ENCODE assay signal across 22 mouse cellular contexts in the genomic region with DNA sequence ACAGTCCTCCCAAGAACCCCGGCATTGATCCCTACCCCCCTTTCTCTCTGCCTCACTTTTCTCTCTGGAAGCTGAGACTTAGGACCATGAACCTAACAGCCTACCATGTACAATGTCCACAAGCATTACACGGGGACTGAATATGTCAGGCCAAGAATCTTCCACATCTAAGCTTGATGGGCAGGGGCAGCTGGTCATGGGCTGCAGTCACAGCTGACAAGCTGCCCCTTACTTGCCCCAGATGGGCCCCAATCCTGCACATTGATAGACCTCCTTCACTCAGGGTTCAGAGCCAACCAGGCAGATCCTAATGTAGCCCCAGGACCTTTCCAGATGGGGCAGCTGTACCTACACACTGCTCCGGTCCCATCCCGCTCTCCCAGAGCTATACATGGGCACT. TPM values are rescaled to one million over a fixed set of nuclear protein-coding genes. Genes with fewer than 3 reads are reported as not detected.
A peak's percentile ranks its signal among the peaks of the same experiment; 100 is the strongest.
DNase-seq lines count a peak whose midpoint lies in the region; ATAC-seq and TF ChIP-seq lines count a peak whose summit lies in the region.
"Had no signal": no experiment of that assay in that cellular context is flagged by ENCODE, and none has a peak within 500 bp of the region (broad histone marks: within the 10 kb centered on the region; RNA-seq: fewer than 3 reads in every experiment).

No protein-coding gene starts in this region.

- no peaks in the 10 kb centered on the region for H3K9me3 ChIP-seq in embryonic facial prominence, embryonic 14.5 days (ENCODE audit: control insufficient read depth, low read length)
- H3K9me3 ChIP-seq in embryonic facial prominence, embryonic 10.5 days, result no peaks in the 10 kb centered on the region
- no peaks in the 10 kb centered on the region for H3K9me3 ChIP-seq in heart, embryonic 13.5 days
- H3K9me3 ChIP-seq in limb, embryonic 13.5 days, result no peaks in the 10 kb centered on the region
- H3K9me3 ChIP-seq in limb, embryonic 10.5 days (replicated peaks), result no peaks in the 10 kb centered on the region
- H3K9me3 ChIP-seq: embryonic facial prominence, embryonic 12.5 days; forebrain, embryonic 12.5 days; forebrain, embryonic 15.5 days had no signal

- H3K27me3 ChIP-seq in embryonic facial prominence, embryonic 14.5 days (replicated peaks; ENCODE audit: control insufficient read depth, insufficient read depth, low read length), result no peaks in the 10 kb centered on the region
- H3K27me3 ChIP-seq in embryonic facial prominence, embryonic 10.5 days (replicated peaks; ENCODE audit: low read depth, poor library complexity, severe bottlenecking), result no peaks in the 10 kb centered on the region
- no peaks in the 10 kb centered on the region for H3K27me3 ChIP-seq in heart, embryonic 13.5 days (replicated peaks)
- H3K27me3 ChIP-seq in limb, embryonic 13.5 days, result no peaks in the 10 kb centered on the region
- no peaks in the 10 kb centered on the region for H3K27me3 ChIP-seq in limb, embryonic 10.5 days (ENCODE audit: low read depth, poor library complexity, severe bottlenecking)
- H3K27me3 ChIP-seq in myocyte (ENCODE audit: control insufficient read depth, insufficient read depth, insufficient read length), result peaks cover 75% of the 10 kb centered on the region
- H3K27me3 ChIP-seq: embryonic facial prominence, embryonic 12.5 days; forebrain, embryonic 12.5 days; forebrain, embryonic 15.5 days had no signal

- H3K79me2 ChIP-seq in myocyte (ENCODE audit: control insufficient read depth, insufficient read depth), result no peaks in the 10 kb centered on the region

- no peak overlapping the region for H3K4me2 ChIP-seq in embryonic facial prominence, embryonic 14.5 days (ENCODE audit: low read depth, low read length)
- no peak overlapping the region for H3K4me2 ChIP-seq in heart, embryonic 13.5 days
- H3K4me2 ChIP-seq in limb, embryonic 13.5 days (replicated peaks), result no peak overlapping the region
- H3K4me2 ChIP-seq in myocyte (ENCODE audit: low read depth), result peak overlapping the region; percentile 60
- H3K4me2 ChIP-seq: embryonic facial prominence, embryonic 12.5 days; forebrain, embryonic 12.5 days; forebrain, embryonic 15.5 days; hindbrain, embryonic 14.5 days had no signal

- H3K9ac ChIP-seq in embryonic facial prominence, embryonic 14.5 days (ENCODE audit: low read depth, low read length), result no peak overlapping the region
- no peak overlapping the region for H3K9ac ChIP-seq in heart, embryonic 13.5 days
- H3K9ac ChIP-seq in limb, embryonic 13.5 days, result 0 out of 2 replicates have a peak overlapping the region, but pooled peaks have one; percentile 19
- H3K9ac ChIP-seq: embryonic facial prominence, embryonic 12.5 days; forebrain, embryonic 12.5 days; forebrain, embryonic 15.5 days; hindbrain, embryonic 14.5 days had no signal

- H3K27ac ChIP-seq in embryonic facial prominence, embryonic 14.5 days (replicated peaks; ENCODE audit: low read depth, low read length), result no peak overlapping the region
- no peak overlapping the region for H3K27ac ChIP-seq in embryonic facial prominence, embryonic 10.5 days (replicated peaks)
- H3K27ac ChIP-seq in heart, embryonic 13.5 days (replicated peaks), result peak overlapping the region; percentile 75; the same call in 1 of the 2 replicates
- H3K27ac ChIP-seq in limb, embryonic 13.5 days, result no peak overlapping the region
- H3K27ac ChIP-seq in limb, embryonic 10.5 days, result no peak overlapping the region
- H3K27ac ChIP-seq: embryonic facial prominence, embryonic 12.5 days; forebrain, embryonic 12.5 days; forebrain, embryonic 15.5 days; hindbrain, embryonic 14.5 days; hindbrain, postnatal 0 days had no signal

- peak; percentile 33 for DNase-seq in embryonic facial prominence, embryonic 14.5 days (ENCODE audit: low spot score)
- DNase-seq in embryonic facial prominence, embryonic 10.5 days (ENCODE audit: low spot score), result no peak
- no peak for DNase-seq in heart, postnatal 36 days
- no peak for DNase-seq in limb, embryonic 10.5 days (ENCODE audit: low spot score)
- no peak for DNase-seq in left cerebral cortex, postnatal 14 days (ENCODE audit: low spot score in 2 of 2)
- DNase-seq: adrenal gland, postnatal 10 days; adrenal gland, postnatal 36 days; cerebellum, adult 18-20 months; cerebellum, adult 9-10 months; cerebellum, postnatal 14 days; gastrocnemius, postnatal 14 days; heart, adult 11 months had no signal

- H3ac ChIP-seq in myocyte (ENCODE audit: control insufficient read depth, insufficient read length), result no peak overlapping the region

- H3K36me3 ChIP-seq in embryonic facial prominence, embryonic 14.5 days (ENCODE audit: control insufficient read depth, insufficient read depth, low read length), result no peaks in the 10 kb centered on the region
- no peaks in the 10 kb centered on the region for H3K36me3 ChIP-seq in embryonic facial prominence, embryonic 10.5 days (replicated peaks)
- no peaks in the 10 kb centered on the region for H3K36me3 ChIP-seq in heart, embryonic 13.5 days
- H3K36me3 ChIP-seq in limb, embryonic 13.5 days, result no peaks in the 10 kb centered on the region
- H3K36me3 ChIP-seq in limb, embryonic 10.5 days, result no peaks in the 10 kb centered on the region
- H3K36me3 ChIP-seq in myocyte (ENCODE audit: control insufficient read depth, insufficient read depth), result no peaks in the 10 kb centered on the region
- H3K36me3 ChIP-seq: embryonic facial prominence, embryonic 12.5 days; forebrain, embryonic 12.5 days; forebrain, embryonic 15.5 days had no signal

- WGBS in embryonic facial prominence, embryonic 14.5 days, result 85% methylated on average over 4 of the region's 4 CpGs
- WGBS in embryonic facial prominence, embryonic 10.5 days, result 87% methylated on average over 4 of the region's 4 CpGs
- WGBS in heart, embryonic 13.5 days, result 80% methylated on average over 4 of the region's 4 CpGs
- WGBS in limb, embryonic 13.5 days, result 78% methylated on average over 4 of the region's 4 CpGs
- WGBS in limb, embryonic 10.5 days, result 91% methylated on average over 4 of the region's 4 CpGs

- H3K4me1 ChIP-seq in embryonic facial prominence, embryonic 14.5 days (ENCODE audit: control insufficient read depth, insufficient read depth, low read length), result no peaks in the 10 kb centered on the region
- H3K4me1 ChIP-seq in embryonic facial prominence, embryonic 10.5 days, result peaks cover 29% of the 10 kb centered on the region
- peaks cover 84% of the 10 kb centered on the region for H3K4me1 ChIP-seq in heart, embryonic 13.5 days
- H3K4me1 ChIP-seq in limb, embryonic 13.5 days, result peaks cover 4% of the 10 kb centered on the region; the same call in 1 of the 2 replicates
- peaks cover 21% of the 10 kb centered on the region for H3K4me1 ChIP-seq in limb, embryonic 10.5 days
- H3K4me1 ChIP-seq: forebrain, embryonic 12.5 days had no signal

- no peak for TF ChIP-seq POLR2A in myocyte (IDR thresholded peaks at IDR 0.05; ENCODE audit: insufficient read length, low read depth)

- peak; percentile 44; the same call in 1 of the 2 replicates for ATAC-seq in embryonic facial prominence, embryonic 14.5 days (ENCODE audit: low read depth)
- no peak for ATAC-seq in heart, embryonic 13.5 days (ENCODE audit: extremely low read depth, insufficient number of reproducible peaks, low FRiP score, low TSS enrichment)
- 0 out of 2 replicates have a peak, but pooled peaks have one; percentile 21 for ATAC-seq in limb, embryonic 13.5 days (ENCODE audit: low FRiP score, low read depth)
- ATAC-seq: forebrain, embryonic 15.5 days; hindbrain, postnatal 0 days; inflammation-experienced regulatory T-cells, adult 6 months had no signal

- intact Hi-C loops in heart, postnatal 36 days (cut with DNase I), result no loop called here
- intact Hi-C loops in left cerebral cortex, postnatal 14 days (cut with DNase I), result no loop called here

- H3K4me3 ChIP-seq in embryonic facial prominence, embryonic 14.5 days (ENCODE audit: low read depth, low read length), result no peak overlapping the region
- H3K4me3 ChIP-seq in embryonic facial prominence, embryonic 10.5 days, result no peak overlapping the region
- H3K4me3 ChIP-seq in heart, embryonic 13.5 days, result no peak overlapping the region
- H3K4me3 ChIP-seq in limb, embryonic 13.5 days, result no peak overlapping the region
- no peak overlapping the region for H3K4me3 ChIP-seq in limb, embryonic 10.5 days
- H3K4me3 ChIP-seq in myocyte, result no peak overlapping the region
- H3K4me3 ChIP-seq: embryonic facial prominence, embryonic 12.5 days; erythroblast, embryonic 14.5 days; forebrain, embryonic 12.5 days; forebrain, embryonic 15.5 days had no signal

TF ChIP-seq in myocyte, 11 proteins besides CTCF, POLR2A, EP300 and RAD21:
- TF ChIP-seq TCF3 (IDR thresholded peaks at IDR 0.05; ENCODE audit: insufficient read length, low read depth) (no peak), REST (IDR thresholded peaks at IDR 0.05; ENCODE audit: insufficient read depth, insufficient read length) (no peak), MYOD1 (IDR thresholded peaks at IDR 0.05; ENCODE audit: control insufficient read depth in 1 of 3, insufficient read length in 2 of 3, low read depth in 2 of 3) (peak; percentile 71 to 99 (median 94)), MYOG (IDR thresholded peaks at IDR 0.05; ENCODE audit: control insufficient read depth in 1 of 3, insufficient read depth in 1 of 3, insufficient read length in 2 of 3, low read depth in 2 of 3) (peak in 1 of 3 experiments; percentile 71), TCF12 (IDR thresholded peaks at IDR 0.05; ENCODE audit: insufficient read depth, poor library complexity, severe bottlenecking) (no peak)

RNA-seq across cellular contexts. Expression of a gene that starts 30.3 kb away (rescaled TPM):
- 3.1 and 3.6 TPM in 2 replicates for polyA plus RNA-seq in embryonic facial prominence, embryonic 14.5 days (2014; fragmentation: Nextera tagmentation; extraction: Ambion mirVana)
- 0.14 and 0.29 TPM in 2 replicates for polyA plus RNA-seq in embryonic facial prominence, embryonic 10.5 days (2016; fragmentation: Nextera tagmentation; extraction: Ambion mirVana)
- 6.7 and 7.4 TPM in 2 replicates for polyA plus RNA-seq in heart, embryonic 13.5 days (2015; fragmentation: Nextera tagmentation; extraction: Ambion mirVana)
- total RNA-seq in heart, postnatal 36 days (2021), result 10 to 100 TPM in 1 of 2 experiments, 1 to 10 TPM in 1; 9.2 to 10.6 TPM
- polyA plus RNA-seq in limb, embryonic 13.5 days (2015; fragmentation: Nextera tagmentation; extraction: Ambion mirVana), result 1.6 and 1.7 TPM in 2 replicates
- polyA plus RNA-seq in limb, embryonic 10.5 days (2016; fragmentation: Nextera tagmentation; extraction: Ambion mirVana), result 0.06 and 0.28 TPM in 2 replicates
- 1.9 TPM for polyA plus RNA-seq in myocyte (2012; fragmentation: generic; extraction: Trizol)
- total RNA-seq in left cerebral cortex, postnatal 14 days (2021), result 10 to 100 TPM; 14.1 to 14.9 TPM
- polyA plus RNA-seq: erythroblast, embryonic 14.5 days had no signal
